Mouse (Mus musculus) small intestine, adult 2 months (tissue): ENCODE data around the gene Gm6685. TPM values are rescaled to one million over a fixed set of nuclear protein-coding genes. Genes with fewer than 3 reads are reported as not detected.

Experiments used
- H3K27ac ChIP-seq: fragments of 200-500 bp; 2 replicates; pipeline ENCODE4 v1.5.1; 2012; ENCODE audit warnings: low read depth, low read length, control low read depth, inconsistent platforms; ENCODE audit not compliant: insufficient read depth
- H3K27me3 ChIP-seq: fragments of 200-500 bp; 2 replicates; pipeline ENCODE4 v1.6.1; 2012; ENCODE audit warnings: mild to moderate bottlenecking, moderate library complexity, low read length, inconsistent platforms; ENCODE audit not compliant: control insufficient read depth, insufficient read depth
- H3K36me3 ChIP-seq: fragments of 200-500 bp; 2 replicates; pipeline ENCODE4 v1.6.1; 2012; ENCODE audit warnings: mild to moderate bottlenecking, low read length, control low read depth, inconsistent platforms; ENCODE audit not compliant: control insufficient read depth, insufficient read depth
- H3K4me1 ChIP-seq: fragments of 200-500 bp; 2 replicates; pipeline ENCODE4 v1.6.1; 2012; ENCODE audit warnings: low read length, inconsistent platforms, mixed read lengths; ENCODE audit not compliant: control insufficient read depth, insufficient read depth, insufficient read length
- H3K4me3 ChIP-seq: fragments of 200-500 bp; 2 replicates; pipeline ENCODE4 v1.5.1; 2012; ENCODE audit warnings: low read depth, mild to moderate bottlenecking, control low read depth, inconsistent platforms, low read length, moderate library complexity
- CTCF ChIP-seq: fragments of 200-500 bp; IDR thresholded peaks from 2 replicates; pipeline ENCODE4 v1.5.1; 2012; ENCODE audit warnings: low read depth, mild to moderate bottlenecking, control low read depth, inconsistent platforms, low read length, moderate library complexity, mixed read lengths; ENCODE audit not compliant: insufficient replicate concordance, insufficient read length; ENCODE audit errors: extremely low read depth
- POLR2A ChIP-seq: fragments of 200-500 bp; IDR thresholded peaks from 2 replicates; pipeline ENCODE4 v1.6.1; 2012; ENCODE audit warnings: low read depth, mild to moderate bottlenecking, control low read depth, inconsistent platforms, low read length, moderate library complexity
- WGBS: fragments of 180-500 bp; shearing (Covaris S2); methylation state at CpG from one replicate; pipeline ENCODE4 v1.1.7; 2018; 5-methylcytosine and 5-hydroxymethylcytosine counted together
- polyA plus RNA-seq: library from polyadenylated mRNA; depleted of rRNA; stranded (reverse); fragments of >200 nt; gene quantifications from 2 replicates; pipeline ENCODE4 v1.2.3, GENCODE M21; 2012; rRNA removed

Gene Gm6685
- polyA plus RNA-seq, 1 experiment, result 0.34 TPM

DNA sequence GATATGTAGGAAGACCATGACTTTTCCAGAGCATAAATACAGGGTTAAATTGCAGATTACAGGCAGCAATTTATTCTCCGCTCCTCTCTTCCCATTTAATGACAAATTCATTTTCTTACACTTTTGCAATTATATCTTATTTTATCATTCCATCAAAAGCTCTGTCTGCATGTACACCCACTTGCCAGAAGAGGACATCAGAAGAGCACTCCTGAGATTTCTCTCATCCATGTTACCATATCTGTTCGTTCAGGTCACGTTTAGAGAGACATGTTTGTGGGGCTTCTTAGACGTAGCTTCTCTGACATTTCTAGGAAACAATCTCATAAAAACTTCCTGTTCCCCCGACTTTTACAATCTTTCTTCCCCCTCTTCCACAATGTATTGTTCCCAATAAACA, 2.2 kb upstream of the Gm6685 start:
- no peaks in the 10 kb centered on the region for H3K4me1 ChIP-seq
- no peak for TF ChIP-seq CTCF
- no peak for TF ChIP-seq POLR2A
- no peaks in the 10 kb centered on the region for H3K27me3 ChIP-seq
- no peaks in the 10 kb centered on the region for H3K36me3 ChIP-seq
- H3K4me3 ChIP-seq, result no peak overlapping the region
- H3K27ac ChIP-seq, result no peak overlapping the region
- 65% methylated on average over 5 of the region's 5 CpGs for WGBS

DNA sequence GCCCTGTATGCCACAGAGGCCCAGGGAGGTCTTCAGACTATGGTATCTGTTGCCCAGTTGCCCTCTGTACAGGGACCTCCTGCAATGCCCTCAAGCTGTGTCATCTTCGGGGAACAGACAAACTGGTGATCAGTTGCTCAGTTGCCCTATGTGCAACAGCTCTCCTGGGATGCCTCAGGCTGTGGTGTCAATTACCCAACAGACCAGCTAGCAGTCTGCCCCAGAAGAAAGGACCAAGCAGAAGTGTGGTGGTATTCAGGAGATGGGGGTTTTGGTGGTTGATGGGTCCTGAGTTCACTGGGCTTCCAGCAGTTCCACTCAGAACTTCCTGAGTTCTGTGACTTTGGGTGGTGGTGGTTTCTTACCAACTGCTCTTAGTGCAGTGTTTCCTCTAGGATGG, 11.8 kb downstream of the Gm6685 start:
- Histone ChIP-seq H3K27ac (no peak overlapping the region), H3K27me3 (no peaks in the 10 kb centered on the region), H3K36me3 (no peaks in the 10 kb centered on the region), H3K4me1 (no peaks in the 10 kb centered on the region), H3K4me3 (no peak overlapping the region)
- TF ChIP-seq POLR2A (no peak), CTCF (no peak)
- 84% methylated on average over 1 of the region's 1 CpGs for WGBS

DNA sequence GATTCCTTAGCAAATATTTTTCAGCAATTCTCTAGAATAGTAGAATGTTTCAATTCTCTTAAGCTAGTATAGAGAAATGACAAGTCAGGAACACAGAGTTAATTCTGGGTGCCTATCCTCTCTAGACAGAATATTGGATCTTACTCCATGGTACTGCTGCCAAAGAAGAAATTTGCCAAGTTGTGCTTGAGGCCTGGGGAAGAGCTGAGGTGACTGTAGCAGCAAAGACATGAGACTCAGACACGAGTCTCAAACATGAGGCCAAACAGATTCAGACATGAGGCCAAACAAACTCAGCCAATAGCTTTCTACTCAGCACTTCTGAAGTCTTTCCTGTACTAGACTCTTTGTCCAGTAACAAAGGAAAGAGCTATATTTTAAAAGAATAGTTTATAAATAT, 26.3 kb downstream of the Gm6685 start:
- 47% methylated on average over 1 of the region's 1 CpGs for WGBS
- TF ChIP-seq POLR2A (no peak), CTCF (no peak)
- Histone ChIP-seq H3K4me1 (no peaks in the 10 kb centered on the region), H3K4me3 (no peak overlapping the region), H3K27me3 (no peaks in the 10 kb centered on the region), H3K27ac (no peak overlapping the region), H3K36me3 (no peaks in the 10 kb centered on the region)

DNA sequence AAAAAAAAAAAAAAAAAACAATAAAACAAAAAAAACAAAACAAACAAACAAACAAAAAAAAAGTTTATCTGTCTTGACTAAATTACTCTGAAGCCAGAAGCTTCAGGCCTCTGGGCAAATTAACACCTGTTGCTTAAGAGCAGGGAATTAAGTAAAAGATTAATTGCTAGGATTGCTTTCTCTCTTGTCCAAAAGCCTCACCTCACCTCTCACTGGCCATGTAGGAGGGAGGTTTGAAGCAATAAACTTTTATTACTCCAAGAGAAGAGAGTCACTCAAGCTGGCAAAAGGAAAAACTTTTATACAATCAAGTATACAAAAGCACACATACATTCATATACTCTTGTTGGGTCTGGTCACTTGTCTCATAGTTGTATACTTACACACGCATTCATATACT, 31.9 kb downstream of the Gm6685 start:
- Histone ChIP-seq H3K4me1 (no peaks in the 10 kb centered on the region), H3K27me3 (no peaks in the 10 kb centered on the region), H3K27ac (no peak overlapping the region), H3K36me3 (no peaks in the 10 kb centered on the region), H3K4me3 (no peak overlapping the region)
- no peak for TF ChIP-seq POLR2A
- no peak for TF ChIP-seq CTCF
- WGBS, result 84% methylated on average over 1 of the region's 1 CpGs

DNA sequence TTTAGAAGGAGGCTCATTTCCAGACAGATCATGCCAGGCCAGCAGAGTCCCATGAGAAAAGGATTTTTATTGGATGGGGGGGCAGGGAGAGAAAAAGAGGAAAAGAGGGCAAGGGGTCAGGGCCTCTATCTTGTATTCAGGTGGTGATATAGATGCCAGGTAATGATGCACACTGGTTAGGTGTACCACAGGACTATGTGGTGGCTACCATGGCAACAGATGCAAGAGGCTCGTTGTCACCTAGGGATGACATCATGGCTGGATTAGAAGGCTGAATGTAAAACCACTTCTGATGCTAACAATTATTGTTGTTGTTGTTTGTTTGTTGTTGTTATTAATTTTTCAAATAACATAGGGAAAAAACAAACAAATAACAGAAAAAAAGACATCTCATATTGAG, 49.2 kb downstream of the Gm6685 start:
- H3K27ac ChIP-seq, result no peak overlapping the region
- no peak overlapping the region for H3K4me3 ChIP-seq
- H3K27me3 ChIP-seq, result no peaks in the 10 kb centered on the region
- 73% methylated on average over 1 of the region's 1 CpGs for WGBS
- TF ChIP-seq POLR2A (no peak), CTCF (no peak)
- H3K4me1 ChIP-seq, result no peaks in the 10 kb centered on the region
- H3K36me3 ChIP-seq, result no peaks in the 10 kb centered on the region

Other genes starting within 250 kb of the Gm6685 start
- gene Ccdc85a, start 244.5 kb upstream of the Gm6685 start, polyA plus RNA-seq, result 0.19 and 0.20 TPM in 2 replicates